Mouse (Mus musculus): Measurements from ENCODE around the gene U2surp. TPM values are rescaled to one million over a fixed set of nuclear protein-coding genes. Genes with fewer than 3 reads are reported as not detected.

U2surp gene
- total RNA-seq (2021) = 10 to 100 TPM; 42.3 to 49.2 TPM
- long read RNA-seq, experiment 1, full-length matches to known transcripts = 16 of 26 reads
- long read RNA-seq, experiment 1, partial matches to known transcripts = 2 of 26 reads
- long read RNA-seq, experiment 1, other reads (novel, unspliced or antisense) = 8 of 26 reads
- long read RNA-seq, experiment 2, full-length matches to known transcripts = 14 of 26 reads
- long read RNA-seq, experiment 2, partial matches to known transcripts = 5 of 26 reads
- long read RNA-seq, experiment 2, other reads (novel, unspliced or antisense) = 7 of 26 reads

DNA sequence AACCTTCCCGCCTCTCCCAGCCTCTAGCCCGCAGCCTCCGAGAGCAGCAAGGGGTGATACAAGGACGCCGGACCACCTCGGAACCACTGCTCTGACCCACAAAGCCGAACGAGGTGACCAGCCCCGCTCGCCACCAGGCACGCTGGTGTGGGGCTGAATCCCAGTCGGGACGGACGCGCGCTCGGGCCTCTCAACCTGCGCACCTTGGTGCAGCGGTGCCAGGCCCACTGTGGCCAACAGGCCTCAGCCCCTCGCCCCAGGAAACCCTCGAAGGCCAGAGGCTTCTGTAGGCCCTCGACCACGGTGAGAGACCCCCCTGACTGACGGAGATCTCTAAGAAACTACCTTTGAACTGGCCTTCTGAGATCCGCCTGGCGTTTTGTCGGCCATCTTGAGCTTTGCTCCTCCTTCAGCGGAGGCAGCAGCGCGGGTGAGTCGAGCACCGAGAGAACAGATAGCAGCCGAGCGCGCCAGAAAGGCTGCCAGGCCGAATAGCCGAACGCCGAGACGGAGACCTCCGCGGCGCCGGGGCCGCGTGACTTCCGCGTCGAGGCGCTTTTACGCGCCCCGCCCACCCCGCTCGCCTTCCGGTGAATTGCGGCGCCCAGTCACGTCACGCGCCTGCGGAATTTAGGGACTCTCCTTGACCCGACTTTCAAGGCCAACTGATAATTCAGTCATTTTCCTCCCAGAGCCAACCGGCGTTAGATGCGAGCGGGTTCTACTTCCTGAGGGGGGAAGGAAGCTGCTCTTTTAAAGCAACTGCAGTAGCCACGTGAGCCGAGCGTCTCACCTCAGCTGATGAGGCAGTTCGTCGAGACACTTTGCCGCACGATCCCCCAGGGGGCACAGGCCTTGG, at the start of gene U2surp:
Gene U2surp, minus strand, starts transcription at position 525 of the 859 bp plus-strand sequence.
- DNase-seq (ENCODE audit: low spot score in 2 of 2) = peak; percentile 87 to 97

DNA sequence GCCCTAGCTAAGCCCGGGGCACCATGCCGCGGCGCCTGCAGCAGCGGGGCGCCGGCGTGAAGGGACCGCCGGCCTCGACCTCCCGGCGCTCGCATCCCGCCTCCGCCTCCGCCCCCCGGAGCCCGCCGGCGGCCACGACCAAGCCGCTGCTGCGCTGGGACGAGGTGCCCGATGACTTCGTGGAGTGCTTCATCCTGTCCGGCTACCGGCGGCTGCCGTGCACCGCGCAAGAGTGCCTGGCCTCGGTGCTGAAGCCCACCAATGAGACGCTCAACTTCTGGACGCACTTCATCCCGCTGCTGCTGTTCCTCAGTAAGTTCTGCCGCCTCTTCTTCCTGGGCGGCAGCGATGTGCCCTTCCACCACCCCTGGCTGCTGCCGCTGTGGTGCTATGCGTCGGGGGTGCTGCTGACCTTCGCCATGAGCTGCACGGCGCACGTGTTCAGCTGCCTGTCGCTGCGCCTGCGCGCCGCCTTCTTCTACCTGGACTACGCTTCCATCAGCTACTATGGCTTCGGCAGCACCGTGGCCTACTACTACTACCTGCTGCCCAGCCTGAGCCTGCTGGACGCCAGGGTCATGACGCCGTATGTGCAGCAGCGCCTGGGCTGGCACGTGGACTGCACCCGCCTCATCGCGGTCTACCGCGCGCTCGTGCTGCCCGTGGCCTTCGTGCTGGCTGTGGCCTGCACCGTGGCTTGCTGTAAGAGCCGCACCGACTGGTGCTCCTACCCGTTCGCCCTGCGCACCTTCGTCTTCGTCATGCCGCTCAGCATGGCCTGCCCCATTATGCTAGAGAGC, 48.3 kb upstream of the U2surp start:
- peak in 1 of 2 experiments; percentile 12 for DNase-seq (ENCODE audit: low spot score in 2 of 2)

GRCm38 (mm10) chr9:95559059-95559935, 47.5 kb upstream of the U2surp start, which contains the start of gene Paqr9:
Gene Paqr9 (plus strand): TSS chr9:95559657.
- peak in 1 of 2 experiments; percentile 26 for DNase-seq (ENCODE audit: low spot score in 2 of 2)

DNA sequence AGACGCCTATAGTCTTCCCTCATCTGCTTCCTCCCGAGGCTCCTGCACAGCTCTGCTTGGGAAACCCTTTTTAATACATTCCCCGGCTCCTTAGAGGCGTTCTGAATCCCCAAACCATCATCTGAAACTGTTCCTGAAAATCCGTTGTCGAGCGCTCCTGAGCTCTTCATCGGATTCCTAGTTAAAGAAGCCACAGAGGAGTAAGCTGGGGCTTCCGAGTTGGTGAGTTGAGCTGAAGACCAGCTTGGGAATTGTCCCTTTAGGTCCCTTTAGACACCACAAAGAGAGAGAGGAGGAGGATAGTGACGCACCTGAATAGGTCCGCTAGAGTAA, 46.9 kb upstream of the U2surp start:
- no peak for DNase-seq (ENCODE audit: low spot score in 2 of 2)

DNA sequence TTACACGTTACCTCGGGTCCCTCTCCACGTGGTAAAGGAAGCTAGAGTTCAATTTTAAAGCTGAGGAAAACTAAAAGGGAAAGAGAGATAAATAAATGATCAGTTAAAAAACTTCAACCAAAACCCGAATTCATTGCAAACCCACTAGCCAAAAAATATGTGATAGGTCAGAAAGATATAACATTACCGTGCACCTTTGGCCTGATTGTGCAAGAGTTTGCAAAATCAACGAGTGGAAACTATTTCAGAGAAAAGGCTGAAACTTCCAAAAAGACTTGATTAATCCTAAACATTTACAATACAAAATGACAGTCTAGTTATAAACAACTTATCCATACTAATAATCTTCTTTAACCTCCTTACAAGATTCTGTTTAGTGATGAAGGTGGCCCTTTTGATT, 45.9 kb upstream of the U2surp start:
- DNase-seq (ENCODE audit: low spot score in 2 of 2) = no peak

DNA sequence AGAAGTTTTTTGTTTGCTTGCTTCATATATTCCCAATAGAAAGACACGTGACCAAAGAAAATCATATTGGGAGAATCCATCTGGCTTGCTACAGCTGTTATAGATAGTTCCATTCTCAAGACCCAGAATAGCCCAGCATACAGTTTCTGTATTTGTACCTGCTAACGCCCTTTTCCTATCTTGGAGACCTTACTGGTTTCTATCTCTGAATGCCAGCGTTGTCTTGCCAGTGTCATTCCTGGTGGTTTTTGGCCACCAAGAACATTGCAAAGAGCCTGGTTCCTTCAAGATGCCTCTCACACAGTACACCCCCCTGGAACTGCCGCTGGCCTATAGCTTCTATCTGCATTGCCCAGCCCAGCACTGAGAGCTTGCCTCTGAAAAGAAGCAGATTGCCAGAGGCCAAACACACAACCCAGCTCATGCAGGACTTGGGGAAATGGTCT, 44.3 kb upstream of the U2surp start:
- DNase-seq (ENCODE audit: low spot score in 2 of 2) = no peak

DNA sequence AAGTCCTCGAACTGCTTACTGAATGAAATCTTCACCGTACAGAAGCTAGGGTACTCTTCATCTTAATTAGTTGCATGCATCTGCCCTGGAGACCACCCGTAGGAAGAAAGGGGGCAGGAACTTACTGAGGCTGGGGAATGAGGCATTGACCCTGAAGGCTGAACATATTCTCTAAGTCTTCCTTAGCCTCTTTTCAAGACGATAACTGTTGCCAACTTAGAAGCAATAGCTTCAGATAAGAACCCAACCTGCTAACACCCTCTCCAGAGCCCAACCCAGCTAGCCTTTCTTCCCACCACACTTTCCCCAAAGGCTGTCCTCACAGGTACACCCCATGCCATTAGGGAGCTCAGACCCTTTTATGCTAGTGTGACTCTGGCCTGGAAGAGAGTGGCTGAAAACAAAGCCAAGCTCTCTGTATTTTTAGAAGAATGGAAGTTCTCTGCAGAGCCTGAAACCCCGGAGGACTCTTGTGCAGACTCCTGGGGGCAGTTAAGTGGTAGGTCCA, 43.5 kb upstream of the U2surp start:
- DNase-seq (ENCODE audit: low spot score in 2 of 2) = no peak

DNA sequence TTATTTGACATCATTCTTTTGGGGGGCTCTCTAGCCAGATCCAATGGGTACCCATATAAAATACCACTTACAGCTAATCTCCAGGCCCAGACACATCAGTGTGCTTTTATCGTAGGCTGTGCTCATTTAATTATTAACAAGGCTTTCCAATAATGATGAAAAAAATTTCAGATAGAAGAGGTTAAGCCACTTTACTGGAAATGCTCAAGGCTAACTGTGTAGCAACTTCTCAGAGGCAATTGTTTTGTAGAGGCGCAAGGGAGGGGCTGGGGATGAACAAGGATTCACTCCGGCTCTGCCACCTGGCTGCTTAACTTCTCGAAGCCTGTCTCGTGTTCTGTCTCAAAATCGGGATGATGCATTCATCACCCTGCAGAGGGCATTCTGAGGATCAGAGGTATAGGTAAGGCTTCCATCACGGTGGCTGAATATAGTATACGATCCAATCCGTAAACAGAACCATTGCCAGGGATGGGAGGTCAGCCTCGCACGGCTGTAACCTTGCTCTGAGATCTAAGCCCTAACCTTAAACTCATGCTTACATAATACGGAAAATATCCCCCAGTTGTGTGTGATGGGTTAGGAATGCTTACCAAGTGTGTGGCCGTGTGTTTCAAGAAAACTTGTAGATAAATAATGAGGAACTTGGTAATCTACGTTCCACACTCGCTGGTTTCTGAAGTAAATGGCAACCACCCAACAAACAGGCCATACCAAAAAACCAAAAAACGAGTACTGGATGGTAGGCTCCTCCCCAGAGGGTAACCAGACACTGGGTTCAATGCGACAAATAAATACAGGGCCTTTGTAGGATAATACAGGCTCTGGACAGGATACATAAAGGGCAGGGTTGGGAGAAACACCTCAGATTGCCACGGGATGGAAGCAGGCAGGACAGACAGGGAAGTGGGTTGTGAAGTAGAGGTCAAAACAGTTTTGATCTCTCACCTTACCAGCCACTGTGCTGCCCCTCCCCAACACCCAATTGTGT, 42.7 kb upstream of the U2surp start:
- no peak for DNase-seq (ENCODE audit: low spot score in 2 of 2)

GRCm38 (mm10) chr9:95552175-95552705, 40.4 kb upstream of the U2surp start:
- DNase-seq (ENCODE audit: low spot score in 2 of 2) = no peak

- DNase-seq (ENCODE audit: low spot score in 2 of 2) = no peak
Observed at GRCm38 (mm10) chr9:95550856-95551774, 39.3 kb upstream of the U2surp start.

DNA sequence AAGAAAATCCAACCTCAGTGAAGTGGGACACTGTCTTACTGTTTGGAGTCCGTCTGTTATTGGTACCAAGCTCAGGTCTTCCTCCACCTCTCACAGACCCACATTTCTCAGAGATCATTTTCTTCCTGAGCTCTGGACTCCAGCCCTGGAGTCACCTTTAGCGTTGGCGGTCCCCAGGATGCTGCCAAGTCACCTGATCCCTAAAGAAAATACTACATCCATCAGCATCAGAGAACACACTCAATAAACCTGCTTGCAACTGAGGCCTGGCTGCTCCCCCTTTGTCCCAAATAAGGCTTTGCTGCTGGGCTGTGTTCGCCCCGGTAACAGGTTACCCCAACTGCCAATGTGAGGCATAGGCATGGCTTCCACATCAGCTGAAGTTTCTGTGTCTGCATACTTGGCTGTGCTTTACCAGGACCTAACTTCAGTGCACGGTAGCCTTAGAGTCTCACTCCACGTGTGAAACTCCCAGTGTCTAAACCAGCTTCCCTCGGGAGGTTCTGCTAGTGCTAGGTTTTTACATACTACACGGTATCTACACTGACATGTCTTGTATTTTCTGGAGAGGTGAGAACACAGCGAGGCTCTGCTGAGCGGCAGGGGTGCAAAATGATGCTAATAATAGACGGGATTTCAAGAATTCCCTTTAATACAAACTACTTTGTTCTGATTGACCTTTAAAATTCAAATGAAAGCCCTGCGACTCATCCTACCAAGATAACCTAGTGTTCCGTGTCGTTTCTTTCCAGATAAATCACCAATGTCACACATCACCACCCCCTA, 38.0 kb upstream of the U2surp start:
- no peak for DNase-seq (ENCODE audit: low spot score in 2 of 2)

DNA sequence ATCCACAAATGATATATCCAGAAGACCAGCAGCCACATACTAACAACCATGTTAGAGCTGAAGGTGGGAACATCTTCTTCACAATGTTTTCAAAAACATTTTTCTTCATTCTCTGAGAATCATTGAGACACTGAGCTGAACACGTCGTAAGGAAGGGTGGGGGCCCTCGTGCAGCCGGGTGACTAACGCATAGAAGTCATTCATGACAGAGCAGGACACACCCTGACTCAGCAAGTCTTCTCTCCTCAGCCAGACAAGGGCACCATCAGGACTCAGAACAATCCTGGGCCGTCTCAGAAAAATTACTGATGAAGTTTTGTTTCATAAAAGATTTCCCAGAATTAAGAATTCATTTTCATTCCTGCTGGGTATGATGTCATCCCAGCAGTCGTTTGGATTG, 34.9 kb upstream of the U2surp start:
- no peak for DNase-seq (ENCODE audit: low spot score in 2 of 2)

GRCm38 (mm10) chr9:95544598-95544997, 32.8 kb upstream of the U2surp start:
- no peak for DNase-seq (ENCODE audit: low spot score in 2 of 2)

DNA sequence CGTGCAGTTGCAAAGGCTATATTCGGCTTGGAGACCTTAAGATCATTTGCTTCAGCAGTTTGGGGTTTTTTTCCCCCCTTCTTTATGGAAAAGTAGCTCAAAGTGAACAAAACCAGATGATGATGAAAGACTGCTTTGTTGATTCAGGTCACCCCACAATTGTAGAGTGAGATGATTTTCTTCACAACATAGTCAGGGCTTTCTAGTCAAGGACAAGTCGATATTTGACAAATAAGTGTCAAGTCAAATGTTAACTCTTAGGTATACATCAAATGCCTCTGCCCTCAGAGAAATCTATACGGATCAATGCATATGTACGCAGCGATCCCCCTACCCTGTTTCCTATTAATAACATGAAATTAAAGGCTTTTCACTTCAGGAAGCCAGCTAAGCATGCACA, 30.7 kb upstream of the U2surp start:
- DNase-seq (ENCODE audit: low spot score in 2 of 2) = no peak

DNA sequence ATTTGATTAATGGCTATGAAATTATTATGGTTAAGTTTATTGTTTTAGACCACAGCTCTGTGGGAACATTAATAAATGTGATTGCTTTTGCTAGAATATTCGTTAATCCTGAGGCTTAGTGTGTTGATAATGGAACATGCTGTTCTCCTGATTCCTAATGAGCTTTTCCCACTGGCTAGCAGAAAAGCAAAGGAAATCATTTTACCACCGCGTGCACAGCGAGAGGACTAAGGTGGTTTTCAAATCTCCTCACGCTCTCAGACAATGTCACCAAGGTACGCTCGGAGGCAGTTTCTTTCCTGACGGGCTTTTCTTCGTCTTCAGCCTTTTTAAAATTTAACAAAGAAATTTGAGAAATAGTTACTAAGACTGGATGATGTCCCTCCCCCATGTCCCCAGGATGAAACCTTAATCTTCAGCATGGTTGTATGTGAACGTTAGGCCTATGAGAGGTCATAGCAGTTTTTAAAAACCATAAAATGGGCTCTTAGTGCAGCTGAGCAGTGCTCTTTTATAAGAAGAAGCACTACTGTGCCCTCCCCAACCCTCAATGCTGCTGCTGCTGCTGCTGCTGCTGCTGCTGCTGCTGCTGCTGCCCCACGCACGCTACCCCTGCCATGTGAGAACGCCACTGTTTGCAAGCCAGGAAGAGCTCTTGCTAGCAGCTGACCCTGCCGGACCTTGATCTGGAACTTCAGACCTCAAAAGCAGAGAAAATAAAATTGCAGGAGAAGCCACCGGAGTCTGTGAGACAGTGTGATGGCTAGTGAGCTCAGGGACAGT, 30.0 kb upstream of the U2surp start:
- DNase-seq (ENCODE audit: low spot score in 2 of 2) = no peak

DNA sequence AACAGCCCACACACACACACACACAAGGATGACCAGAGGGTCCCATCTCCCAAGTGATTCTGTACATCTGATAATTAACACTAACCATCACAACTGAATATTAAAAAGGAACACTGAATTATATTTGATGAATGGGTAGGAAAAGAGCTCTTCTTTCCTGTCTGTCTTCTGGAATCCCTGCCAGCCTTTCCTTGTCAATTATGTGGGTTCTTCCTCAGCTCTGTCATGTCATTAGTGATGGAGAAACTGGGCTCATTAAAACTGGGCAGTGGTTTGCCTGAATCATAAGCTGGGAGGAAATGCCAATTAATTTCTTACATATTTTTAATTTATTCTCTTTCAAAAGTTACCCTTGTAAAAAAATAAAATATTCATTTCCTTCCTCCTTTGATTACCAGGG, 29.4 kb upstream of the U2surp start:
- no peak for DNase-seq (ENCODE audit: low spot score in 2 of 2)

Data from gastrocnemius, postnatal 4 days (tissue).